Mouse (Mus musculus) midbrain, postnatal 0 days (tissue): ENCODE measurements around the gene Rhot1. TPM values are rescaled to one million over a fixed set of nuclear protein-coding genes. Genes with fewer than 3 reads are reported as not detected.
"Not testable (repeated sequence)": the region's sequence is repeated elsewhere in the genome, so short reads cannot be mapped to it uniquely, and the experiment has no call there.

Experiments
- ATAC-seq: fragments of 200-750 bp; cut with Nextera tagmentation; 2 replicates; pipeline ENCODE4 v1.8.0; 2017; ENCODE audit warnings: moderate number of reproducible peaks, mild to moderate bottlenecking, moderate TSS enrichment, moderate library complexity; ENCODE audit not compliant: low FRiP score
- DNase-seq: peaks from one replicate; pipeline ENCODE4 v3.0.0-alpha.2; 2015; ENCODE audit warnings: low spot score
- H3K27ac ChIP-seq: fragments of 300-500 bp; sonication (generic); 2 replicates; pipeline ENCODE4 v1.5.1; 2014; ENCODE audit warnings: low read depth, mild to moderate bottlenecking, low read length, mixed read lengths
- H3K27me3 ChIP-seq: fragments of 300-500 bp; sonication (generic); 2 replicates; pipeline ENCODE4 v1.6.1; 2014; ENCODE audit warnings: low read length, control low read depth, mixed read lengths; ENCODE audit not compliant: insufficient read depth
- H3K36me3 ChIP-seq: fragments of 300-500 bp; sonication (generic); 2 replicates; pipeline ENCODE4 v1.6.1; 2014; ENCODE audit warnings: low read length, control low read depth, mixed read lengths; ENCODE audit not compliant: insufficient read depth
- H3K4me1 ChIP-seq: fragments of 300-500 bp; sonication (generic); 2 replicates; pipeline ENCODE4 v1.6.1; 2014; ENCODE audit warnings: mild to moderate bottlenecking, control low read depth, antibody characterized with exemption, low read length, mixed read lengths; ENCODE audit not compliant: insufficient read depth
- H3K4me2 ChIP-seq: fragments of 300-500 bp; sonication (generic); 2 replicates; pipeline ENCODE4 v1.6.1; 2014; ENCODE audit warnings: low read depth, mild to moderate bottlenecking, low read length, mixed read lengths; ENCODE audit not compliant: poor library complexity, severe bottlenecking
- H3K4me3 ChIP-seq: fragments of 300-500 bp; sonication (generic); 2 replicates; pipeline ENCODE4 v1.5.1; 2014; ENCODE audit warnings: low read depth, mild to moderate bottlenecking, low read length, moderate library complexity
- H3K9ac ChIP-seq: fragments of 300-500 bp; sonication (generic); replicated peaks from 2 replicates; pipeline ENCODE4 v1.6.1; 2014; ENCODE audit warnings: mild to moderate bottlenecking, low read length, moderate library complexity, mixed read lengths; ENCODE audit not compliant: poor library complexity, severe bottlenecking
- H3K9me3 ChIP-seq: fragments of 300-500 bp; sonication (generic); 2 replicates; pipeline ENCODE4 v1.6.1; 2016; ENCODE audit warnings: low read length, control low read depth
- CTCF ChIP-seq: IDR thresholded peaks from 2 replicates; pipeline ENCODE4 v1.5.1; 2016; ENCODE audit warnings: antibody characterized with exemption, mild to moderate bottlenecking
- WGBS: fragments of 180-500 bp; shearing (Covaris S2); extraction: QIAGEN DNeasy Blood & Tissue Kit; methylation state at CpG from one replicate; pipeline ENCODE4 v1.1.7; 2014; 5-methylcytosine and 5-hydroxymethylcytosine counted together
- polyA plus RNA-seq: library from polyadenylated mRNA; unstranded; fragments of >200 nt; fragmentation: Nextera tagmentation; extraction: Ambion mirVana; gene quantifications from 2 replicates; pipeline ENCODE4 v1.2.1, GENCODE M21; 2015
- total RNA-seq: library from RNA; depleted of rRNA; stranded (reverse); fragments of >200 nt; gene quantifications from 2 replicates; pipeline ENCODE4 v1.2.3, GENCODE M21; 2014

The Rhot1 gene
- total and polyA plus RNA-seq, 2 experiments from 2014 or later: 55.1 to 69.5 TPM

DNA sequence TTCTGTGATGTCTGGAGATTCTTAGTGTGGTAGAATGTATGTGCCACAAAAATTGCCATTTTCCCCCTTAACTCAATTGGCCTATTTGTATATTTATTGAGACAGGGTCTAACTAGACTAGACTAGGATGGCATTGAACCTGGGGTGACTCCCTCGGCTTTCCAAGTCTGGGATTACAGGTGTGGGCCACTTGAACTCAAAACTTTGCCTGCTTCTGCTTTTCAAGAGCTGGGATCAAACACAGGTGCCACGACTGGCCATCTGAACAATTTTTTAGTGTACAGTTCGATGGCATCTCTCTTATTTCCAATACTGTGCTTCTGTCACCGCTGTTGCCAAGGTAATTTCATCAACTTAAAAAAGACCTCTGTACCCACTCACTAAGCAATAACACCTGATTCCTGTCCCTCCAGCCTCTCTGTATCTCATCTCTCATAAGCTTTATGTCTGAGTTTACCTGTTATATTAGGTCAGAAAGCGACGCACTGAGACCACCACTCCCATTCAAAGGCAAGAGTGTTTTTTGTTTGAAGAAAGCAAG is 24.2 kb upstream of the Rhot1 start:
- no peak overlapping the region for H3K9ac ChIP-seq
- H3K4me3 ChIP-seq: peak overlapping the region; percentile 40; the same call in 1 of the 2 replicates
- no peaks in the 10 kb centered on the region for H3K36me3 ChIP-seq
- H3K27ac ChIP-seq: no peak overlapping the region
- ATAC-seq (no peak), DNase-seq (no peak)
- H3K4me1 ChIP-seq: no peaks in the 10 kb centered on the region
- no peaks in the 10 kb centered on the region for H3K9me3 ChIP-seq
- 91% methylated on average over 6 of the region's 6 CpGs for WGBS
- H3K27me3 ChIP-seq: no peaks in the 10 kb centered on the region
- H3K4me2 ChIP-seq: peak overlapping the region; percentile 52
- no peak for TF ChIP-seq CTCF

DNA sequence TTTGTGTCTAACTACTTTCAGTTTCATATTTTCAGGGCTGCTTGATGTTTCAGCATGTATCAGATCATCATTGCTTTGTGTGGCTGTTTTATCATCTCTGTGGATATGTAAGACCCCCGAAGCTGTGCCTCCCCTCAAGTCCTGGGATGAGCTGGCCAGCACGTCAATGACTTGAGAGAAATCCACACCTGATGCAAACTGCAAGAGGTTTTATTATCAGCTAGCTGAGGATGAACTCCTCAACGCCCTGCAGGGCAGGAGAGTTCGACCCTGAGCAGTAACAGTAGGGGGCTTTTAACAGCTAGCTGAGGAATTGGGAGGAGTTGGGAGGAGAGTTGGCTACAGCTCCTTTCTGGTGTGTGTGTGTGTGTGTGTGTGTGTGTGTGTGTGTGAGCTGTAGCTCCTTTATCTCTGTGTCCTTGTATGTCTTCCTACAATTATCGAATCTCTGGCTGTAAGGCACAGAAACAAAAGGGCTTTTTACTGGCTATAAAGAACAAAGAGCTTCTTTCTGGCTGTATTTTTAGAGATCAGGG is 23.3 kb upstream of the Rhot1 start:
- H3K9ac ChIP-seq, H3K9me3 ChIP-seq, H3K27ac ChIP-seq, DNase-seq, H3K4me2 ChIP-seq, ATAC-seq, H3K27me3 ChIP-seq, H3K36me3 ChIP-seq, H3K4me1 ChIP-seq, H3K4me3 ChIP-seq: not testable (repeated sequence)
- 57% methylated on average over 5 of the region's 5 CpGs for WGBS

DNA sequence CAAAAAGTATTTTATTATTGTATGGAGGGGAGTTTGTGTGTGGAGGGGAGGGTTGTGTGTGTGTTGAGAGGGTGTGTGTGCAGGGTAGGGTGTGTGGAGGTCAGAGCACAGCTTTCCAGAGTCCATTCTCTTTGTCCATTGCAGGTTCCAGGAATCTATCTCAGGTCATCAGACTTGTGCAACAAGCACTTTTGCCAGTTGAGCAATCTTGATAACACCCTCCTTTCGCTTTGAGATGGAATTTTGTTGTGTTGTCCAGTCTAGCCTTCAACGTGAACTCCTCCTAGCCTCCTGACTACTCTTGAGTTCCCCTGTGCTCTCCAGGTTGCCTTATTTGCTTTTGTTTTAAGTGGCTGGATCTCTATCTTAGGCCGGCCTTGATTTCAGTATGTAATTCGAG is 18.5 kb upstream of the Rhot1 start:
- no peak for ATAC-seq
- Histone ChIP-seq H3K36me3 (no peaks in the 10 kb centered on the region), H3K4me1 (no peaks in the 10 kb centered on the region), H3K4me3 (no peak overlapping the region), H3K4me2 (no peak overlapping the region), H3K9ac (no peak overlapping the region), H3K27ac (no peak overlapping the region), H3K27me3 (no peaks in the 10 kb centered on the region), H3K9me3 (no peaks in the 10 kb centered on the region)
- TF ChIP-seq CTCF: no peak
- no peak for DNase-seq
- WGBS: 83% methylated on average over 4 of the region's 4 CpGs

DNA sequence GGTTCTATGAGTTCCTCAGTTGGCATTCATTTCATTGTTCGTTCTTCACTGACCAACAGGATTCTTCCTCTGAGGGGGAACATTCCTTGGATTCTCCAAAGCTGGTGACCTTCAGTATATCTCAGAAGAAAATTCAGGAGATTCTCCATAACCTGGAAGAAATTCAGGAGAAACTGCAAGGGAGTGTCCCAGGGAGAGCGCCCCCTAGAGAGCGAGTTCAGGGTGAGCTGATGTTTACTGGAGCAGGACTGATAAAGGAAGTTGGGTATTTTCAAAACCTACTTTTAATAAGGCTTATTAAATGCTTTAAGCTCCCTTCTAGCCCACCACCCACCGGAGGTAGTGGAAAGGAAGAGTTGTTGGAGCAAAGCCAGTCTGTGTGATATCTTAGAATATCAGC is 15.0 kb upstream of the Rhot1 start:
- DNase-seq: no peak
- TF ChIP-seq CTCF: no peak
- Histone ChIP-seq H3K36me3 (no peaks in the 10 kb centered on the region), H3K9me3 (no peaks in the 10 kb centered on the region), H3K4me1 (no peaks in the 10 kb centered on the region), H3K27ac (no peak overlapping the region), H3K4me2 (no peak overlapping the region), H3K27me3 (no peaks in the 10 kb centered on the region), H3K4me3 (no peak overlapping the region), H3K9ac (no peak overlapping the region)
- WGBS: 64% methylated on average over 4 of the region's 4 CpGs
- ATAC-seq: no peak

DNA sequence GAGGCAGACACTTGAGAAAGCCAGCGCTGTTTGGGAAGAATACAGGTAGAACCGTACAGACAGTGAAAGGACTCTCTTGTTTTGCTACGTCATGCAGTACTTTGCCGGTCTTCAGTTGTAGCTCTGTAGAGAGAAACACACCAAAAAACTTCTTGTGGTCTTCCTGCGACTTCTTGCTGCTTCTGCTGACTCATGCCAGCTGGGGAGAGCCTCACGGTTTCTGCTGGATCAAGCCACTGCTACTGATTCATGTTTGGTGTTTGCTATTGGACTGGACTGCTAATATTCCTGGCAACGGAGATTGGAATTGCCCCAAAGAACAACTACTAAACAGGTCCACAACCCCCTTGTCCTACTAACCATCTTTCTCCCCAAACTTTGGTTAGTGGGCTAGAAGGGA is 12.5 kb upstream of the Rhot1 start:
- Histone ChIP-seq H3K27ac (no peak overlapping the region), H3K9me3 (no peaks in the 10 kb centered on the region), H3K4me1 (no peaks in the 10 kb centered on the region), H3K4me3 (no peak overlapping the region), H3K9ac (no peak overlapping the region), H3K27me3 (no peaks in the 10 kb centered on the region), H3K36me3 (no peaks in the 10 kb centered on the region), H3K4me2 (no peak overlapping the region)
- WGBS: 86% methylated on average over 7 of the region's 7 CpGs
- ATAC-seq: no peak
- DNase-seq: no peak
- TF ChIP-seq CTCF: no peak

DNA sequence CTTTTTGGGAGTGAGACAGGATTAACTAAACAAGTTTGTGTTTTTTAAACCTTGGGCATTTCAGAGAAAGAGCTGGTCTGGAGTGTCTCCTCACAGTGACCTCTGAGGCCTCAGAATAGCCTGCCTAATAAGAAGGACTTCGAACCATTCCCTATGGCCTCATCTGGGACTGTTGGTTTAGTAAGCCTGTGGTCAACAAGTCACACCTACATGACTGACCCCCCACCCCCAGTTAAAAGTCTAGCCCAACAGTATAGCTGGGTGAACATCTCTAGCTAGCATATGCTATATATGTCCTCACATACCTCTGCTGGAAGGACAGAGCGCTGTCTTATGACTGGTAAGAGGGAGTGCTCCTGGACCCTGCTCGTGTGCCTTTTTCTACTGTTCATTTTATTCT is 9.5 kb upstream of the Rhot1 start:
- H3K27ac ChIP-seq: no peak overlapping the region
- DNase-seq: no peak
- no peak overlapping the region for H3K4me3 ChIP-seq
- 96% methylated on average over 3 of the region's 3 CpGs for WGBS
- no peaks in the 10 kb centered on the region for H3K27me3 ChIP-seq
- H3K4me1 ChIP-seq: no peaks in the 10 kb centered on the region
- TF ChIP-seq CTCF: no peak
- no peaks in the 10 kb centered on the region for H3K9me3 ChIP-seq
- no peak overlapping the region for H3K9ac ChIP-seq
- H3K4me2 ChIP-seq: no peak overlapping the region
- no peaks in the 10 kb centered on the region for H3K36me3 ChIP-seq
- ATAC-seq: no peak
